Mouse (Mus musculus) hindbrain, embryonic 13.5 days (tissue): ENCODE data around the gene Nfya. TPM values are rescaled to one million over a fixed set of nuclear protein-coding genes. Genes with fewer than 3 reads are reported as not detected.

ENCODE experiments used
- ATAC-seq: fragments of 200-750 bp; cut with Nextera tagmentation; 2 replicates; pipeline ENCODE4 v1.8.0; 2017; ENCODE audit warnings: moderate TSS enrichment; ENCODE audit not compliant: low FRiP score
- H3K27ac ChIP-seq: fragments of 300-500 bp; sonication (generic); 2 replicates; pipeline ENCODE4 v1.5.1; 2015; ENCODE audit warnings: inconsistent platforms, mild to moderate bottlenecking, moderate library complexity
- H3K27me3 ChIP-seq: fragments of 300-500 bp; sonication (generic); 2 replicates; pipeline ENCODE4 v1.6.1; 2015; ENCODE audit warnings: mild to moderate bottlenecking, inconsistent platforms
- H3K36me3 ChIP-seq: fragments of 300-500 bp; sonication (generic); 2 replicates; pipeline ENCODE4 v1.6.1; 2015; ENCODE audit warnings: mild to moderate bottlenecking, inconsistent platforms
- H3K4me1 ChIP-seq: fragments of 300-500 bp; sonication (generic); replicated peaks from 2 replicates; pipeline ENCODE4 v1.6.1; 2015; ENCODE audit warnings: inconsistent platforms
- H3K4me2 ChIP-seq: fragments of 300-500 bp; sonication (generic); 2 replicates; pipeline ENCODE4 v1.6.1; 2015; ENCODE audit warnings: inconsistent platforms, mild to moderate bottlenecking, moderate library complexity
- H3K4me3 ChIP-seq: fragments of 300-500 bp; sonication (generic); 2 replicates; pipeline ENCODE4 v1.5.1; 2015; ENCODE audit warnings: mild to moderate bottlenecking, inconsistent platforms
- H3K9ac ChIP-seq: fragments of 300-500 bp; sonication (generic); 2 replicates; pipeline ENCODE4 v1.6.1; 2015; ENCODE audit warnings: mild to moderate bottlenecking, inconsistent platforms
- H3K9me3 ChIP-seq: fragments of 300-500 bp; sonication (generic); 2 replicates; pipeline ENCODE4 v1.6.1; 2016; ENCODE audit warnings: inconsistent platforms
- WGBS: fragments of 180-500 bp; shearing (Covaris S2); methylation state at CpG from one replicate; pipeline ENCODE4 v1.1.7; 2015; 5-methylcytosine and 5-hydroxymethylcytosine counted together
- polyA plus RNA-seq: library from polyadenylated mRNA; unstranded; fragments of >200 nt; fragmentation: Nextera tagmentation; extraction: Ambion mirVana; gene quantifications from 2 replicates; pipeline ENCODE4 v1.2.1, GENCODE M21; 2015

Nfya gene
- polyA plus RNA-seq, 1 experiment from 2014 or later: 13.8 TPM

- 0 out of 2 replicates have a peak, but pooled peaks have one; percentile 17 for ATAC-seq
- H3K4me1 ChIP-seq: peaks cover 3% of the 10 kb centered on the region
- no peaks in the 10 kb centered on the region for H3K9me3 ChIP-seq
- WGBS: 62% methylated on average over 7 of the region's 7 CpGs
- H3K4me3 ChIP-seq: no peak overlapping the region
- H3K36me3 ChIP-seq: no peaks in the 10 kb centered on the region
- H3K4me2 ChIP-seq: no peak overlapping the region
- H3K27ac ChIP-seq: no peak overlapping the region
- no peaks in the 10 kb centered on the region for H3K27me3 ChIP-seq
- H3K9ac ChIP-seq: no peak overlapping the region
These were observed 33.2 kb upstream of the Nfya start for GRCm38 (mm10) chr17:48442745-48443457.

GRCm38 (mm10) chr17:48437421-48437911, 27.8 kb upstream of the Nfya start:
- H3K4me2 ChIP-seq: no peak overlapping the region
- H3K27me3 ChIP-seq: no peaks in the 10 kb centered on the region
- 0 out of 2 replicates have a peak, but pooled peaks have one; percentile 36 for ATAC-seq
- 44% methylated on average over 7 of the region's 7 CpGs for WGBS
- peaks cover 30% of the 10 kb centered on the region for H3K4me1 ChIP-seq
- no peaks in the 10 kb centered on the region for H3K9me3 ChIP-seq
- H3K4me3 ChIP-seq: no peak overlapping the region
- no peak overlapping the region for H3K9ac ChIP-seq
- H3K27ac ChIP-seq: peak overlapping the region; percentile 60
- H3K36me3 ChIP-seq: no peaks in the 10 kb centered on the region

GRCm38 (mm10) chr17:48436487-48436886, 26.8 kb upstream of the Nfya start:
- Histone ChIP-seq H3K36me3 (no peaks in the 10 kb centered on the region), H3K27ac (0 out of 2 replicates have a peak overlapping the region, but pooled peaks have one; percentile 44), H3K27me3 (no peaks in the 10 kb centered on the region), H3K9me3 (no peaks in the 10 kb centered on the region), H3K9ac (no peak overlapping the region), H3K4me3 (no peak overlapping the region), H3K4me2 (no peak overlapping the region), H3K4me1 (peaks cover 32% of the 10 kb centered on the region)
- WGBS: 82% methylated on average over 1 of the region's 1 CpGs
- no peak for ATAC-seq

GRCm38 (mm10) chr17:48434479-48434878, 24.8 kb upstream of the Nfya start:
- no peak for ATAC-seq
- peaks cover 32% of the 10 kb centered on the region for H3K4me1 ChIP-seq
- H3K27me3 ChIP-seq: no peaks in the 10 kb centered on the region
- H3K9me3 ChIP-seq: no peaks in the 10 kb centered on the region
- no peak overlapping the region for H3K4me2 ChIP-seq
- no peaks in the 10 kb centered on the region for H3K36me3 ChIP-seq
- no peak overlapping the region for H3K9ac ChIP-seq
- no peak overlapping the region for H3K27ac ChIP-seq
- 84% methylated on average over 5 of the region's 5 CpGs for WGBS
- no peak overlapping the region for H3K4me3 ChIP-seq

GRCm38 (mm10) chr17:48433689-48434330, 24.1 kb upstream of the Nfya start:
- Histone ChIP-seq H3K36me3 (no peaks in the 10 kb centered on the region), H3K9me3 (no peaks in the 10 kb centered on the region), H3K4me3 (no peak overlapping the region), H3K27me3 (no peaks in the 10 kb centered on the region), H3K4me2 (no peak overlapping the region), H3K27ac (no peak overlapping the region), H3K4me1 (peaks cover 32% of the 10 kb centered on the region), H3K9ac (no peak overlapping the region)
- no peak for ATAC-seq
- WGBS: 71% methylated on average over 6 of the region's 6 CpGs

- Histone ChIP-seq H3K27ac (no peak overlapping the region; the same call in 1 of the 2 replicates), H3K36me3 (no peaks in the 10 kb centered on the region), H3K9me3 (no peaks in the 10 kb centered on the region), H3K27me3 (no peaks in the 10 kb centered on the region), H3K4me2 (no peak overlapping the region), H3K9ac (no peak overlapping the region), H3K4me1 (peaks cover 32% of the 10 kb centered on the region), H3K4me3 (no peak overlapping the region)
- ATAC-seq: no peak
- WGBS: 81% methylated on average over 20 of the region's 20 CpGs
These were observed 23.4 kb upstream of the Nfya start for GRCm38 (mm10) chr17:48433006-48433655.

- Histone ChIP-seq H3K4me3 (no peak within 1 kb of the TSS), H3K27me3 (no peaks in the 10 kb centered on the region), H3K27ac (no peak within 1 kb of the TSS; the same call in 1 of the 2 replicates), H3K4me1 (peaks cover 27% of the 10 kb centered on the region), H3K4me2 (no peak within 1 kb of the TSS), H3K36me3 (no peaks in the 10 kb centered on the region), H3K9me3 (no peaks in the 10 kb centered on the region), H3K9ac (no peak within 1 kb of the TSS)
- ATAC-seq: peak; percentile 53
- 74% methylated on average over 16 of the region's 16 CpGs for WGBS
These were observed 22.7 kb upstream of the Nfya start, which contains the start of gene Apobec2 for GRCm38 (mm10) chr17:48432158-48432980. Gene Apobec2, minus strand, starts transcription at chr17:48432930.

GRCm38 (mm10) chr17:48431054-48431453, 21.3 kb upstream of the Nfya start:
- H3K4me1 ChIP-seq: peaks cover 27% of the 10 kb centered on the region
- no peak overlapping the region for H3K4me2 ChIP-seq
- no peak overlapping the region for H3K27ac ChIP-seq
- WGBS: 81% methylated on average over 5 of the region's 5 CpGs
- H3K27me3 ChIP-seq: no peaks in the 10 kb centered on the region
- no peak overlapping the region for H3K4me3 ChIP-seq
- no peak overlapping the region for H3K9ac ChIP-seq
- ATAC-seq: no peak
- H3K9me3 ChIP-seq: no peaks in the 10 kb centered on the region
- no peaks in the 10 kb centered on the region for H3K36me3 ChIP-seq

- H3K36me3 ChIP-seq: no peaks in the 10 kb centered on the region
- H3K4me3 ChIP-seq: no peak overlapping the region
- WGBS: 71% methylated on average over 5 of the region's 5 CpGs
- H3K27me3 ChIP-seq: no peaks in the 10 kb centered on the region
- no peaks in the 10 kb centered on the region for H3K9me3 ChIP-seq
- no peak overlapping the region for H3K4me2 ChIP-seq
- peaks cover 31% of the 10 kb centered on the region for H3K4me1 ChIP-seq
- no peak overlapping the region for H3K27ac ChIP-seq
- H3K9ac ChIP-seq: no peak overlapping the region
- no peak for ATAC-seq
These were observed 20.7 kb upstream of the Nfya start for GRCm38 (mm10) chr17:48430394-48430793.

GRCm38 (mm10) chr17:48427852-48428530, 18.3 kb upstream of the Nfya start:
- Histone ChIP-seq H3K4me3 (no peak overlapping the region), H3K4me2 (no peak overlapping the region), H3K9me3 (no peaks in the 10 kb centered on the region), H3K36me3 (no peaks in the 10 kb centered on the region), H3K27ac (no peak overlapping the region), H3K4me1 (peaks cover 23% of the 10 kb centered on the region), H3K9ac (no peak overlapping the region), H3K27me3 (no peaks in the 10 kb centered on the region)
- ATAC-seq: no peak
- WGBS: 65% methylated on average over 11 of the region's 11 CpGs

- H3K27me3 ChIP-seq: no peaks in the 10 kb centered on the region
- no peaks in the 10 kb centered on the region for H3K36me3 ChIP-seq
- no peak overlapping the region for H3K4me2 ChIP-seq
- no peak overlapping the region; the same call in 1 of the 2 replicates for H3K27ac ChIP-seq
- H3K9ac ChIP-seq: no peak overlapping the region
- peaks cover 17% of the 10 kb centered on the region; the same call in 1 of the 2 replicates for H3K4me1 ChIP-seq
- no peak for ATAC-seq
- no peaks in the 10 kb centered on the region for H3K9me3 ChIP-seq
- H3K4me3 ChIP-seq: no peak overlapping the region
- WGBS: 72% methylated on average over 13 of the region's 13 CpGs
These were observed 17.5 kb upstream of the Nfya start for GRCm38 (mm10) chr17:48426991-48427750.
